Mouse (Mus musculus) kidney, postnatal 14 days (tissue): ENCODE measurements at regions not wholly inside any gene's neighbourhood (a gene's known extent, or its start where the extent isn't known, plus 50 kb on each side); places are given as distances from the start of the nearest gene placed in this dataset.
"Not testable (repeated sequence)": the region's sequence is repeated elsewhere in the genome, so short reads cannot be mapped to it uniquely, and the experiment has no call there.

Experiments used
- DNase-seq: peaks from one replicate; pipeline ENCODE4 v3.0.0; 2022; ENCODE audit warnings: mixed read lengths

GRCm38 (mm10) chr14:86599511-86599910 is 541.5 kb downstream of the Diaph3 start:
- DNase-seq: no peak

GRCm38 (mm10) chr14:86588525-86588924 is 552.5 kb downstream of the Diaph3 start:
- no peak for DNase-seq

- DNase-seq: not testable (repeated sequence)
Observed at GRCm38 (mm10) chr14:86585959-86586358, 555.1 kb downstream of the Diaph3 start.

GRCm38 (mm10) chr14:86562728-86563127 is 578.3 kb downstream of the Diaph3 start:
- peak; percentile 52 for DNase-seq

- no peak for DNase-seq
Observed at GRCm38 (mm10) chr14:86537992-86538391, 603.0 kb downstream of the Diaph3 start.

- no peak for DNase-seq
Observed at GRCm38 (mm10) chr14:86536341-86537027, 604.6 kb downstream of the Diaph3 start.

- DNase-seq: no peak
Observed at GRCm38 (mm10) chr14:86510408-86510807, 630.6 kb downstream of the Diaph3 start.

- DNase-seq: no peak
Observed at GRCm38 (mm10) chr14:86509686-86510085, 631.3 kb downstream of the Diaph3 start.

- DNase-seq: no peak
Observed at GRCm38 (mm10) chr14:86506286-86506685, 634.7 kb downstream of the Diaph3 start.

GRCm38 (mm10) chr14:86490826-86491225 is 650.2 kb downstream of the Diaph3 start:
- DNase-seq: no peak

- DNase-seq: peak; percentile 3
Observed at GRCm38 (mm10) chr14:86489872-86490631, 651.0 kb downstream of the Diaph3 start.

- peak; percentile 76 for DNase-seq
Observed at GRCm38 (mm10) chr14:86489044-86489816, 651.8 kb downstream of the Diaph3 start.

- peak; percentile 46 for DNase-seq
Observed at GRCm38 (mm10) chr14:86487285-86487897, 653.6 kb downstream of the Diaph3 start.

GRCm38 (mm10) chr14:86484247-86484646 is 656.8 kb downstream of the Diaph3 start:
- DNase-seq: peak; percentile 27

GRCm38 (mm10) chr14:86473604-86474003 is 667.4 kb downstream of the Diaph3 start:
- DNase-seq: no peak

GRCm38 (mm10) chr14:86470462-86470861 is 670.6 kb downstream of the Diaph3 start:
- peak; percentile 48 for DNase-seq

GRCm38 (mm10) chr14:86467886-86468463 is 673.1 kb downstream of the Diaph3 start:
- peak; percentile 55 for DNase-seq

GRCm38 (mm10) chr14:86463388-86463787 is 677.6 kb downstream of the Diaph3 start:
- DNase-seq: no peak

- DNase-seq: no peak
Observed at GRCm38 (mm10) chr14:86453142-86453541, 687.9 kb downstream of the Diaph3 start.

GRCm38 (mm10) chr14:86450616-86451015 is 690.4 kb downstream of the Diaph3 start:
- DNase-seq: no peak

- DNase-seq: no peak
Observed at GRCm38 (mm10) chr14:86445139-86445538, 695.9 kb downstream of the Diaph3 start.
